Mouse (Mus musculus): ENCODE data around the gene Mpzl1. TPM values are rescaled to one million over a fixed set of nuclear protein-coding genes. Genes with fewer than 3 reads are reported as not detected.

Mpzl1 gene
- polyA plus RNA-seq, 1 experiment from 2014 or later, result 150 TPM

GRCm38 (mm10) chr1:165631136-165631535 is 3.2 kb downstream of the Mpzl1 start:
- Histone ChIP-seq H3K36me3 (ENCODE audit: control insufficient read depth, insufficient read depth, low read length) (no peaks in the 10 kb centered on the region), H3K4me2 (replicated peaks; ENCODE audit: low read depth, low read length) (no peak overlapping the region), H3K27ac (ENCODE audit: low read depth, low read length) (no peak overlapping the region), H3K9ac (ENCODE audit: low read depth, low read length) (no peak overlapping the region), H3K9me3 (ENCODE audit: control insufficient read depth, low read length) (no peaks in the 10 kb centered on the region), H3K4me3 (ENCODE audit: low read depth, low read length) (no peak overlapping the region), H3K27me3 (ENCODE audit: control insufficient read depth, insufficient read depth, low read length) (no peaks in the 10 kb centered on the region), H3K4me1 (replicated peaks; ENCODE audit: control insufficient read depth, insufficient read depth, low read length) (0 out of 2 replicates have a peak, but pooled peaks cover 2% of the 10 kb centered on the region)
- ATAC-seq (ENCODE audit: low FRiP score), result no peak
- WGBS, result 87% methylated on average over 8 of the region's 8 CpGs
- no peak for DNase-seq (ENCODE audit: low spot score)

- no peaks in the 10 kb centered on the region for H3K27me3 ChIP-seq (ENCODE audit: control insufficient read depth, insufficient read depth, low read length)
- no peak for DNase-seq (ENCODE audit: low spot score)
- no peak overlapping the region for H3K4me3 ChIP-seq (ENCODE audit: low read depth, low read length)
- 0 out of 2 replicates have a peak, but pooled peaks cover 2% of the 10 kb centered on the region for H3K4me1 ChIP-seq (replicated peaks; ENCODE audit: control insufficient read depth, insufficient read depth, low read length)
- no peak overlapping the region for H3K4me2 ChIP-seq (replicated peaks; ENCODE audit: low read depth, low read length)
- H3K27ac ChIP-seq (ENCODE audit: low read depth, low read length), result no peak overlapping the region
- H3K9ac ChIP-seq (ENCODE audit: low read depth, low read length), result no peak overlapping the region
- H3K36me3 ChIP-seq (ENCODE audit: control insufficient read depth, insufficient read depth, low read length), result no peaks in the 10 kb centered on the region
- 40% methylated on average over 8 of the region's 8 CpGs for WGBS
- H3K9me3 ChIP-seq (ENCODE audit: control insufficient read depth, low read length), result no peaks in the 10 kb centered on the region
- ATAC-seq (ENCODE audit: low FRiP score), result no peak
These were observed 4.4 kb downstream of the Mpzl1 start for GRCm38 (mm10) chr1:165629975-165630374.

DNA sequence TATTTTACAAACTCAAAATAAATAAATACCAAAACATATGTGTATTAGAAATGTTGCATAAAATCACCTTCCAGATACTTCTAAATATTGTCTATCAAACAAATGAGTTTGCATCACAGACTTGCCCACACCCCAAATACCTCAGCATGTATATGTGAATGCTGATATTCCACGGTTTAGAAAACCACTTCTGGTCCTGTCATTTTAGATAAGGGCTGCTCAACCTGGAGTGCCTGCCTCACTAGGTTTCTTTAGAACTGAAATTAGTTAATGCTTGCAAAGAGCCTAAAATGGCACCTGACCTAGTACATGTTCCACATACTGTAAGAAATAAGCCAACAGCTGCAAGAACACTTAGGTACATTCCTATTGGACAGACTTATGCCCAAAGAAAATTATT is 5.7 kb downstream of the Mpzl1 start:
- no peaks in the 10 kb centered on the region for H3K27me3 ChIP-seq (ENCODE audit: control insufficient read depth, insufficient read depth, low read length)
- no peak overlapping the region for H3K4me2 ChIP-seq (replicated peaks; ENCODE audit: low read depth, low read length)
- H3K27ac ChIP-seq (ENCODE audit: low read depth, low read length), result no peak overlapping the region
- H3K36me3 ChIP-seq (ENCODE audit: control insufficient read depth, insufficient read depth, low read length), result no peaks in the 10 kb centered on the region
- 0 out of 2 replicates have a peak, but pooled peaks cover 2% of the 10 kb centered on the region for H3K4me1 ChIP-seq (replicated peaks; ENCODE audit: control insufficient read depth, insufficient read depth, low read length)
- no peak for DNase-seq (ENCODE audit: low spot score)
- H3K9me3 ChIP-seq (ENCODE audit: control insufficient read depth, low read length), result no peaks in the 10 kb centered on the region
- no peak for ATAC-seq (ENCODE audit: low FRiP score)
- 85% methylated on average over 1 of the region's 1 CpGs for WGBS
- no peak overlapping the region for H3K9ac ChIP-seq (ENCODE audit: low read depth, low read length)
- H3K4me3 ChIP-seq (ENCODE audit: low read depth, low read length), result no peak overlapping the region

- no peak for ATAC-seq (ENCODE audit: low FRiP score)
These were observed 8.4 kb downstream of the Mpzl1 start for GRCm38 (mm10) chr1:165625896-165626295.

DNA sequence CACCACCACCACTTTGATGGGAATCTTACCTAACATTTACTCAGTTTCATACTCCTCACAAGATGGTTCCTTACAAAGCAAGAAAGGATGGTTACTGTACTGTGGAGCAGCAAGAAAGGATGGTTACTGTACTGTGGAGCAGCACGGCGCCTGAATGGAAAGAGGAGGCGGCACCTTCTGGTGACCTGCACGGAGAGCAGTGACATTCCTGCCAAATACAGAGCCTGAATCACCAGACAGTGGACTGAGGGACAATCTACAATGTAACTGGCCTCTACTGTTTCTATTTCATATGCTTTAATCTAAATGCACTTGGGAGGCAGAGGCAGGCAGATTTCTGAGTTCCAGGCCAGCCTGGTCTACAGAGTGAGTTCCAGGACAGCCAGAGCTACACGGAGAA is 9.3 kb downstream of the Mpzl1 start:
- Histone ChIP-seq H3K9me3 (ENCODE audit: control insufficient read depth, low read length) (no peaks in the 10 kb centered on the region), H3K4me3 (ENCODE audit: low read depth, low read length) (no peak overlapping the region), H3K27me3 (ENCODE audit: control insufficient read depth, insufficient read depth, low read length) (no peaks in the 10 kb centered on the region), H3K4me2 (replicated peaks; ENCODE audit: low read depth, low read length) (no peak overlapping the region), H3K27ac (ENCODE audit: low read depth, low read length) (no peak overlapping the region), H3K36me3 (ENCODE audit: control insufficient read depth, insufficient read depth, low read length) (no peaks in the 10 kb centered on the region), H3K9ac (ENCODE audit: low read depth, low read length) (no peak overlapping the region), H3K4me1 (replicated peaks; ENCODE audit: control insufficient read depth, insufficient read depth, low read length) (no peaks in the 10 kb centered on the region)
- 88% methylated on average over 5 of the region's 5 CpGs for WGBS
- DNase-seq (ENCODE audit: low spot score) (no peak), ATAC-seq (ENCODE audit: low FRiP score) (no peak)

More at GRCm38 (mm10) chr1:165625896-165626295, 8.4 kb downstream of the Mpzl1 start:
- DNase-seq (ENCODE audit: low spot score), result no peak
- Histone ChIP-seq H3K4me1 (replicated peaks; ENCODE audit: control insufficient read depth, insufficient read depth, low read length) (no peaks in the 10 kb centered on the region), H3K27me3 (ENCODE audit: control insufficient read depth, insufficient read depth, low read length) (no peaks in the 10 kb centered on the region), H3K4me3 (ENCODE audit: low read depth, low read length) (no peak overlapping the region), H3K4me2 (replicated peaks; ENCODE audit: low read depth, low read length) (no peak overlapping the region), H3K9me3 (ENCODE audit: control insufficient read depth, low read length) (no peaks in the 10 kb centered on the region), H3K36me3 (ENCODE audit: control insufficient read depth, insufficient read depth, low read length) (no peaks in the 10 kb centered on the region), H3K9ac (ENCODE audit: low read depth, low read length) (no peak overlapping the region), H3K27ac (ENCODE audit: low read depth, low read length) (no peak overlapping the region)
- WGBS, result 92% methylated on average over 5 of the region's 5 CpGs

DNA sequence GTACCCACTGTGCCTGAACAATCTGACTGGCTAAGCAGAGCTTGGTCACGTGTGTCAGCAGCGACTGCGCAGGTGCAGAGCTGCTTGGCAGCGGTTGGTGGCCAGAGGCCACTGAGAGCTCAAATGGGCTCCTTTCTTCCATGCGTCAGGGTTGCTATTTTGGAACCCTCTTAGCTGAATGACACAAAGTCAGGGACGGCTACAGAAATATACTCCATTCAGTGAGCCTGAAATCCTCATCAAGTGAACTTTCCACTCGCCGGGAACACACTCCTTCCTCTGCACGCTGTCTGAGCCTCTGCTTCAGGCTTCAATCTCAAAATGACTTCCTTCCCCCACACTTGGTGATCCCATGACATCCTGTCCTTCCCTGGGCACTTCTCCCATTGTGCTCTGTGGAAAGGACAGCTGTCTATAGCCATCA is 16.1 kb downstream of the Mpzl1 start:
- Histone ChIP-seq H3K36me3 (ENCODE audit: control insufficient read depth, insufficient read depth, low read length) (peaks cover 5% of the 10 kb centered on the region; the same call in 1 of the 2 replicates), H3K9ac (ENCODE audit: low read depth, low read length) (no peak overlapping the region), H3K4me1 (replicated peaks; ENCODE audit: control insufficient read depth, insufficient read depth, low read length) (no peaks in the 10 kb centered on the region), H3K27me3 (ENCODE audit: control insufficient read depth, insufficient read depth, low read length) (no peaks in the 10 kb centered on the region), H3K9me3 (ENCODE audit: control insufficient read depth, low read length) (no peaks in the 10 kb centered on the region), H3K4me2 (replicated peaks; ENCODE audit: low read depth, low read length) (no peak overlapping the region), H3K27ac (ENCODE audit: low read depth, low read length) (no peak overlapping the region), H3K4me3 (ENCODE audit: low read depth, low read length) (no peak overlapping the region)
- WGBS, result 59% methylated on average over 9 of the region's 9 CpGs
- no peak; the same call in 1 of the 2 replicates for ATAC-seq (ENCODE audit: low FRiP score)
- no peak for DNase-seq (ENCODE audit: low spot score)

- Histone ChIP-seq H3K9ac (ENCODE audit: low read depth, low read length) (no peak overlapping the region), H3K27ac (ENCODE audit: low read depth, low read length) (no peak overlapping the region), H3K9me3 (ENCODE audit: control insufficient read depth, low read length) (no peaks in the 10 kb centered on the region), H3K4me2 (replicated peaks; ENCODE audit: low read depth, low read length) (no peak overlapping the region), H3K4me1 (replicated peaks; ENCODE audit: control insufficient read depth, insufficient read depth, low read length) (no peaks in the 10 kb centered on the region), H3K36me3 (ENCODE audit: control insufficient read depth, insufficient read depth, low read length) (peaks cover 5% of the 10 kb centered on the region; the same call in 1 of the 2 replicates), H3K27me3 (ENCODE audit: control insufficient read depth, insufficient read depth, low read length) (no peaks in the 10 kb centered on the region), H3K4me3 (ENCODE audit: low read depth, low read length) (no peak overlapping the region)
- DNase-seq (ENCODE audit: low spot score), result no peak
- peak; percentile 34; the same call in 1 of the 2 replicates for ATAC-seq (ENCODE audit: low FRiP score)
- WGBS, result 21% methylated on average over 15 of the region's 15 CpGs
These were observed 17.0 kb downstream of the Mpzl1 start for GRCm38 (mm10) chr1:165617166-165617891.

GRCm38 (mm10) chr1:165616652-165617051 is 17.7 kb downstream of the Mpzl1 start:
- no peaks in the 10 kb centered on the region for H3K9me3 ChIP-seq (ENCODE audit: control insufficient read depth, low read length)
- no peak overlapping the region for H3K4me3 ChIP-seq (ENCODE audit: low read depth, low read length)
- H3K36me3 ChIP-seq (ENCODE audit: control insufficient read depth, insufficient read depth, low read length), result peaks cover 5% of the 10 kb centered on the region; the same call in 1 of the 2 replicates
- WGBS, result 56% methylated on average over 7 of the region's 7 CpGs
- H3K27ac ChIP-seq (ENCODE audit: low read depth, low read length), result no peak overlapping the region
- DNase-seq (ENCODE audit: low spot score) (no peak), ATAC-seq (ENCODE audit: low FRiP score) (no peak)
- no peak overlapping the region for H3K9ac ChIP-seq (ENCODE audit: low read depth, low read length)
- H3K27me3 ChIP-seq (ENCODE audit: control insufficient read depth, insufficient read depth, low read length), result no peaks in the 10 kb centered on the region
- no peaks in the 10 kb centered on the region for H3K4me1 ChIP-seq (replicated peaks; ENCODE audit: control insufficient read depth, insufficient read depth, low read length)
- no peak overlapping the region for H3K4me2 ChIP-seq (replicated peaks; ENCODE audit: low read depth, low read length)

- no peak overlapping the region for H3K4me3 ChIP-seq (ENCODE audit: low read depth, low read length)
- 96% methylated on average over 3 of the region's 3 CpGs for WGBS
- H3K36me3 ChIP-seq (ENCODE audit: control insufficient read depth, insufficient read depth, low read length), result peaks cover 5% of the 10 kb centered on the region; the same call in 1 of the 2 replicates
- no peak for DNase-seq (ENCODE audit: low spot score)
- H3K9ac ChIP-seq (ENCODE audit: low read depth, low read length), result no peak overlapping the region
- no peak overlapping the region for H3K4me2 ChIP-seq (replicated peaks; ENCODE audit: low read depth, low read length)
- H3K27me3 ChIP-seq (ENCODE audit: control insufficient read depth, insufficient read depth, low read length), result no peaks in the 10 kb centered on the region
- H3K4me1 ChIP-seq (replicated peaks; ENCODE audit: control insufficient read depth, insufficient read depth, low read length), result no peaks in the 10 kb centered on the region; the same call in 1 of the 2 replicates
- H3K9me3 ChIP-seq (ENCODE audit: control insufficient read depth, low read length), result no peaks in the 10 kb centered on the region
- H3K27ac ChIP-seq (ENCODE audit: low read depth, low read length), result no peak overlapping the region
- no peak for ATAC-seq (ENCODE audit: low FRiP score)
These were observed 19.5 kb downstream of the Mpzl1 start for GRCm38 (mm10) chr1:165614793-165615192.
